Mouse (Mus musculus): Measurements from ENCODE around the gene Atxn7. TPM values are rescaled to one million over a fixed set of nuclear protein-coding genes. Genes with fewer than 3 reads are reported as not detected.
"Not testable (repeated sequence)": the region's sequence is repeated elsewhere in the genome, so short reads cannot be mapped to it uniquely, and the experiment has no call there.

The Atxn7 gene
- polyA plus RNA-seq, 1 experiment from 2014 or later, result 2.9 TPM

DNA sequence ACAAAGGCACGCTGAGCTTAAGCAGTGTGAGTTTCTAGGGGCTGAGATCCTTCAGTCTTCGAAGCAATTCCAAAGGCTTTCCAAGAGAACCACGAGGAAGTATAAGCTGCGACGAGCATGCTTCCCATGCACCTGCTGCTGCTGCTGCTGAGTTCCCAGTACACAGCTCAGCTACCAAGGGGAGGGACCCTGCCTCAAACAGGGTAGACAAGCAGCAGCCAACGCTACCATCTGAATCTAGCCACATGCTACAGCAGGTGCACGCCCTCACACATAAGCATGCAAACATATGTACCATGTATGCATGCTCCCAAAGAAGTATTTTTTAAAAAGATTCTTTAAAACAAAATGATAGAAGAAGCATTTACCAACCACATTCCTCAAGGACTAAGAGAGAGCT is 12.9 kb upstream of the Atxn7 start:
- WGBS, result 89% methylated on average over 7 of the region's 7 CpGs
- peaks cover 26% of the 10 kb centered on the region for H3K36me3 ChIP-seq (ENCODE audit: control insufficient read depth, insufficient read depth, low read length)
- H3K4me2 ChIP-seq (ENCODE audit: low read length), result no peak overlapping the region
- no peaks in the 10 kb centered on the region for H3K27me3 ChIP-seq (ENCODE audit: control insufficient read depth, insufficient read depth, low read depth, low read length)
- H3K27ac ChIP-seq (ENCODE audit: low read length), result no peak overlapping the region
- H3K9ac ChIP-seq (ENCODE audit: low read depth, low read length), result no peak overlapping the region
- ATAC-seq, result no peak
- no peaks in the 10 kb centered on the region for H3K4me1 ChIP-seq (ENCODE audit: control insufficient read depth, insufficient read depth, low read length)
- H3K4me3 ChIP-seq (ENCODE audit: low read depth, low read length), result no peak overlapping the region
- H3K9me3 ChIP-seq (replicated peaks; ENCODE audit: control insufficient read depth, low read length, poor library complexity, severe bottlenecking), result no peaks in the 10 kb centered on the region

DNA sequence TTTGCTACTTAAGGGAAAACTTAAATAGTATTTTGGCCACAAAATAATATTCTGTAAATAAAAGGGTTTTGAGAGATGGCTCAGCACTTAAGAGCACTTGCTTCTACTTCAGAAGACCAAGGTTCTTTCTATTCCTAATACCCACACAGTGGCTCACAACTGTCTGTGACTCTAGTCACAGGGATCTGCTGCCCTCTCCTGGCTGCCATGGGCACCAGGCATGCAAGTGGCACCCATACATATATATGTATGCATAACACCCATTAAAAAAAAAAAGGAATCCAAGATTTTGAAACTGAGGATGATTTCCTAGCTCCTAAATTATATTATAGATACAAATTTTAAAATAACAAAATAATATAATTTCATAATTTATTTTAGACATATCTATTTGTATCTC is 10.8 kb upstream of the Atxn7 start:
- no peaks in the 10 kb centered on the region for H3K9me3 ChIP-seq (replicated peaks; ENCODE audit: control insufficient read depth, low read length, poor library complexity, severe bottlenecking)
- ATAC-seq, result peak; percentile 75; the same call in 1 of the 2 replicates
- H3K4me1 ChIP-seq (ENCODE audit: control insufficient read depth, insufficient read depth, low read length), result no peaks in the 10 kb centered on the region
- H3K4me2 ChIP-seq (ENCODE audit: low read length), result no peak overlapping the region
- no peak overlapping the region for H3K4me3 ChIP-seq (ENCODE audit: low read depth, low read length)
- H3K27me3 ChIP-seq (ENCODE audit: control insufficient read depth, insufficient read depth, low read depth, low read length), result no peaks in the 10 kb centered on the region
- H3K27ac ChIP-seq (ENCODE audit: low read length), result no peak overlapping the region
- H3K36me3 ChIP-seq (ENCODE audit: control insufficient read depth, insufficient read depth, low read length), result peaks cover 26% of the 10 kb centered on the region
- no peak overlapping the region for H3K9ac ChIP-seq (ENCODE audit: low read depth, low read length)

DNA sequence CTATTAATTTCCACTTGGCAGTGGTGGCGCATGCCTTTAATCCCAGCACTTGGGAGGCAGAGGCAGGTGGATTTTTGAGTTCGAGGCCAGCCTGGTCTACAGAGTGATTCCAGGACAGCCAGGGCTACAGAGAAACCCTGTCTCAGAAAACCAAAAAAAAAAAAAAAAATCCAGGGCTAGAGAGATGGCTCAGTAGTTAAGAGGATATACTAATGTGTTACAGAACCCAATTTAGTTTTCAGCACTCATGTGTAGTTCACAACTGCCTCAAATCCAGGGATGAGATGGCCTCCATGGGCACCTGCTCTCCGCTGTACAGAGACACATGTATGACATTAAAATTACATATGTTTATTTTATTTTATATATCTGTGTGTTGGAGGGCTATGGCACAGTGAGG is 9.1 kb upstream of the Atxn7 start:
- H3K9ac ChIP-seq (ENCODE audit: low read depth, low read length); H3K4me3 ChIP-seq (ENCODE audit: low read depth, low read length); H3K27ac ChIP-seq (ENCODE audit: low read length); H3K4me1 ChIP-seq (ENCODE audit: control insufficient read depth, insufficient read depth, low read length); H3K9me3 ChIP-seq (replicated peaks; ENCODE audit: control insufficient read depth, low read length, poor library complexity, severe bottlenecking); H3K27me3 ChIP-seq (ENCODE audit: control insufficient read depth, insufficient read depth, low read depth, low read length); ATAC-seq; H3K4me2 ChIP-seq (ENCODE audit: low read length): not testable (repeated sequence)
- WGBS, result 97% methylated on average over 3 of the region's 3 CpGs
- peaks cover 26% of the 10 kb centered on the region for H3K36me3 ChIP-seq (ENCODE audit: control insufficient read depth, insufficient read depth, low read length)

DNA sequence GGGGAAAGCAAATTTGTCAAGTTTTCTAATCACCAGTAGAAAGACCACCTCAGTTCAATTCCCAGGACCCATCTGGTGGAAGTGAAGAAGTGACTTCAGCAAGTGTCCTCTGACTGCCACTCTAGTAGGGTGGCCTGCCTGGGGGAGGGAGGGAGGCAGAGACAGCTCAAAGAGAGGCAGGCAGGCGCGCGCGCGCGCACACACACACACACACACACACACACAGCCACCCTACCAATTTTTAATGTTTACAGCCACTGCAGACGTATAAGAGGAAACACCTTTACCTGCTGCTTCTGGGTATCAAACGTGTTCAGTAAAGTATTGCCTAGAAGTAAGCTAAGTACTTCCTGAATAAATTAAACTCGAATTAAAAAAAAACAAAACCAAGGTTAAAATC is 1.2 kb upstream of the Atxn7 start:
- H3K4me3 ChIP-seq (ENCODE audit: low read depth, low read length), result peak overlapping the region; percentile 98
- H3K4me1 ChIP-seq (ENCODE audit: control insufficient read depth, insufficient read depth, low read length), result peaks cover 20% of the 10 kb centered on the region
- H3K9ac ChIP-seq (ENCODE audit: low read depth, low read length), result peak overlapping the region; percentile 98
- H3K9me3 ChIP-seq (replicated peaks; ENCODE audit: control insufficient read depth, low read length, poor library complexity, severe bottlenecking), result no peaks in the 10 kb centered on the region
- H3K27me3 ChIP-seq (ENCODE audit: control insufficient read depth, insufficient read depth, low read depth, low read length), result no peaks in the 10 kb centered on the region
- peak overlapping the region; percentile 74 for H3K4me2 ChIP-seq (ENCODE audit: low read length)
- peak; percentile 51; the same call in 1 of the 2 replicates for ATAC-seq
- peak overlapping the region; percentile 88 for H3K27ac ChIP-seq (ENCODE audit: low read length)
- WGBS, result 1% methylated on average over 9 of the region's 9 CpGs
- H3K36me3 ChIP-seq (ENCODE audit: control insufficient read depth, insufficient read depth, low read length), result no peaks in the 10 kb centered on the region

DNA sequence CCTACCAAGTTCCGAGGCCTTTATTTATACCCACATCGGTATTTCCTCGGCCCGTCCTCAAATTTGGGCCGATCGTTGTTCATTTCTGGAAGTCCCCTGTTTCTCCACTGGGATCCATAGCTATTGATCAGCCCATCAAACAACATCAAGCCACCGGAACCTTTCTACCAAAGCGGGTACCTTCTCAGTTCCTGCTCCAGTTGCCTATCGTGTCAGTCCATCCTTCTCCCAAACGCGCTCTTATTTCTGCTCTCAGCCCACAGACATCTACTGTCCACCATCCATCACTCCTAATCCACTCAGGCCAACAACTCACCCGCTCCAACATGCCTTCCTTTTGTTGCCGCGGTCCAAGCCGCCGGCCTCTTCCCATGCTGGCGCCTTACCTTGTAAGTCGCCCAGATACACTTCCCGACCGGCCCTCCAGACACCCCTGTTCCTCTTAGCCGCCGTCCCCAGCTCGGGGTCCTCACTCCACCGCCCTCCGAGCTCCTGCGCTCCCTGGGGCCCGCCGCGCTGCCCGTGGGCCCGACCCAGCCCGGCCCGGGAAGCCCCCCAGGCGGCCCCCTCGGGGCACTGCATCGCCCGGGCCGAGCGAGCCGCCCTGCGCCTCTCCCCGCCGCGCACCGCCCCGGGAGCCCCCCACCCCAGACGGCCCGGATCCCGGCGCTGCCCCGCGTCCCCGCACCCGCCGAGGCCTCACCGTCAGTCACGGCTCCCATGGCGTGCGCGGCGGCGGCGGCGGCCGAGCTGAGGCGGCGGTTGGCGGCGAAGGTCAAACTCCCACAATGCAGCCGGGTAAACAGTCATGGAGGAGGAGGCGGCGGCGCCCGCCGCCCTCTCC is 536 bp upstream of the Atxn7 start:
- H3K9ac ChIP-seq (ENCODE audit: low read depth, low read length), result peak overlapping the region; percentile 98
- H3K27ac ChIP-seq (ENCODE audit: low read length), result peak overlapping the region; percentile 88
- under 1% methylated on average over 49 of the region's 75 CpGs for WGBS
- H3K36me3 ChIP-seq (ENCODE audit: control insufficient read depth, insufficient read depth, low read length), result no peaks in the 10 kb centered on the region
- H3K4me3 ChIP-seq (ENCODE audit: low read depth, low read length), result peak overlapping the region; percentile 98
- peak overlapping the region; percentile 74 for H3K4me2 ChIP-seq (ENCODE audit: low read length)
- H3K4me1 ChIP-seq (ENCODE audit: control insufficient read depth, insufficient read depth, low read length), result peaks cover 20% of the 10 kb centered on the region
- no peaks in the 10 kb centered on the region for H3K9me3 ChIP-seq (replicated peaks; ENCODE audit: control insufficient read depth, low read length, poor library complexity, severe bottlenecking)
- no peaks in the 10 kb centered on the region for H3K27me3 ChIP-seq (ENCODE audit: control insufficient read depth, insufficient read depth, low read depth, low read length)
- peak; percentile 92 for ATAC-seq

DNA sequence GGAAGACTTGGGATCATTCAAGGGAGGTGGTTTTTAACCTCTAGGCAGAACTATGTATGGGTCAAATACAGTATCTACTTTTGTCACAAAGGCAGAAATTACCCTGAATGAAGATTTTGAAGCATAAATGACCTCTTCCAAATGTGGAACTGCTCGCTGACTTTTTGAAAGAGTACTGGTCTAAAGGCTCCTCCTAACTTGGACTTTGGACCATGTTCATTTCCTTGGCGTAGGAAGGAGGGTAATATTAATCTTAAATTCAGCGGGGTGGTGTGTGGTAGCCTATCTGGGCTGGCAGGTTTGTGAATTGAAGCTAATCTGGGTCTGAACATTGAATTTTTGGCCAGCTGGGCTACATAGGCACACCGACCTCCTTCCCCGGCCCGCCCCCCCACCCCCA is 1.2 kb downstream of the Atxn7 start:
- no peak overlapping the region for H3K9ac ChIP-seq (ENCODE audit: low read depth, low read length)
- no peak for ATAC-seq
- no peaks in the 10 kb centered on the region for H3K9me3 ChIP-seq (replicated peaks; ENCODE audit: control insufficient read depth, low read length, poor library complexity, severe bottlenecking)
- H3K4me1 ChIP-seq (ENCODE audit: control insufficient read depth, insufficient read depth, low read length), result peaks cover 20% of the 10 kb centered on the region
- H3K27ac ChIP-seq (ENCODE audit: low read length), result no peak overlapping the region
- H3K27me3 ChIP-seq (ENCODE audit: control insufficient read depth, insufficient read depth, low read depth, low read length), result no peaks in the 10 kb centered on the region
- 90% methylated on average over 6 of the region's 6 CpGs for WGBS
- H3K4me2 ChIP-seq (ENCODE audit: low read length), result no peak overlapping the region
- H3K4me3 ChIP-seq (ENCODE audit: low read depth, low read length), result no peak overlapping the region
- no peaks in the 10 kb centered on the region for H3K36me3 ChIP-seq (ENCODE audit: control insufficient read depth, insufficient read depth, low read length)

DNA sequence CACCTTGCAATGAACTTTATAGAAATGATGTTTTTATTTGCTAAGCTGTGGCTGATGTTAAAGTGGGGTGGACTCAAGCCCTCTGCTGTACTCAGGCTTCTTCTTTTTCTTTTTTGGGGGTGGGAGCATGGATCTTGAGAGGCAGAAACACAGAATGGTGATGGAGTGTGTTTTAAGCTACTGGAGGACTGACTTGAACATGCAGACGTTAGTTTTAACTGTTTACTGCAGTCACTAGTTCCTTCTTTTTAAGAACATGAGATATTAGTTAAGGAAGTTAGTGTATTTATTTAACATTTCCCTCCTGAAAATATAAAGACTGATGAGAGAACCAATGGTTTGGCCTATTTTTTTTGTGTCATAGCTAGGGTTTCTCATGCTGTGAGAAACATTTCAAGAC is 2.3 kb downstream of the Atxn7 start:
- Histone ChIP-seq H3K27ac (ENCODE audit: low read length) (no peak overlapping the region), H3K9ac (ENCODE audit: low read depth, low read length) (no peak overlapping the region), H3K4me1 (ENCODE audit: control insufficient read depth, insufficient read depth, low read length) (peaks cover 20% of the 10 kb centered on the region), H3K36me3 (ENCODE audit: control insufficient read depth, insufficient read depth, low read length) (no peaks in the 10 kb centered on the region), H3K4me3 (ENCODE audit: low read depth, low read length) (no peak overlapping the region), H3K27me3 (ENCODE audit: control insufficient read depth, insufficient read depth, low read depth, low read length) (no peaks in the 10 kb centered on the region), H3K4me2 (ENCODE audit: low read length) (no peak overlapping the region), H3K9me3 (replicated peaks; ENCODE audit: control insufficient read depth, low read length, poor library complexity, severe bottlenecking) (no peaks in the 10 kb centered on the region)
- WGBS, result 84% methylated on average over 1 of the region's 1 CpGs
- ATAC-seq, result no peak

DNA sequence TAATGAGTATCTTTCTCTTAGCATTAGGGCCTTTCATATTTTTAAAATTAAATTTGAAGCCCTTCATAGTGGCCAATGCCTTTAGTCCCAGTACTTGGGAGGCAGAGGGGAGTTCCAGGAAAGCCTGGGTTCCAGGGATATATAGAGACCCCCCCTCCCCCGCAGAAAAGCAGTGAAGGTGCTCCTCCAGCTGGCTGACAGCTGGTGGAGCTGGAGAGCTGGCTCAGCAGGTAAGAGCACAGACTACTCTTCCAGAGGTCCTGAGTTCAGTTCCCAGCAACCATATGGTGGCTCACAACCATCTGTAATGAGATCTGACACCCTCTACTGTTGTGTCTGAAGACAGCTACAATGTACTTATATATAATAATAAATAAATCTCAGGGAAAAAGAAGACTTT is 6.4 kb downstream of the Atxn7 start:
- H3K9me3 ChIP-seq (replicated peaks; ENCODE audit: control insufficient read depth, low read length, poor library complexity, severe bottlenecking), result no peaks in the 10 kb centered on the region
- H3K36me3 ChIP-seq (ENCODE audit: control insufficient read depth, insufficient read depth, low read length), result no peaks in the 10 kb centered on the region
- no peak overlapping the region for H3K27ac ChIP-seq (ENCODE audit: low read length)
- H3K4me2 ChIP-seq (ENCODE audit: low read length), result no peak overlapping the region
- no peak overlapping the region for H3K4me3 ChIP-seq (ENCODE audit: low read depth, low read length)
- 0 out of 2 replicates have a peak, but pooled peaks cover 2% of the 10 kb centered on the region for H3K4me1 ChIP-seq (ENCODE audit: control insufficient read depth, insufficient read depth, low read length)
- no peak for ATAC-seq
- 38% methylated on average over 1 of the region's 1 CpGs for WGBS
- H3K27me3 ChIP-seq (ENCODE audit: control insufficient read depth, insufficient read depth, low read depth, low read length), result no peaks in the 10 kb centered on the region
- no peak overlapping the region for H3K9ac ChIP-seq (ENCODE audit: low read depth, low read length)

DNA sequence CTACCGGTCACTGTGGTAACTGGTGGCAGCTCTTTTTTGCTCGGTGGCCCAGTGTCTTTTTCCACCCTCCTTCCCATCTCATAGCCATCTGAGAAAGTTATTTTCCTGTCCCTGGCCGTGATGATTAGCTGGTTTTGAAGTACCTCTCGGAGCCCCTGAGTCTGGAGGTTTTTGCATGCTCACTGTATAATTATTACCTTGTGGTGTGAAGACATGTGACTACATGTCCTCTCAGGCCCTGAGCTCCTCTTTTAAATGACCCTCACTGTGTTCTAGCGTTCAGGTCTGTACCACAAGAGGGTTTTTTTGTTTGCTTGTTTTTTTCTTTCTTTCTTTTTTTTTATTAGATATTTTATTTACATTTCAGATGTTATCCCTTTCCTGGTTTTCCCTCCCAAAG is 7.2 kb downstream of the Atxn7 start:
- H3K36me3 ChIP-seq (ENCODE audit: control insufficient read depth, insufficient read depth, low read length), result no peaks in the 10 kb centered on the region
- H3K27me3 ChIP-seq (ENCODE audit: control insufficient read depth, insufficient read depth, low read depth, low read length), result no peaks in the 10 kb centered on the region
- no peak overlapping the region for H3K4me2 ChIP-seq (ENCODE audit: low read length)
- 0 out of 2 replicates have a peak, but pooled peaks cover 2% of the 10 kb centered on the region for H3K4me1 ChIP-seq (ENCODE audit: control insufficient read depth, insufficient read depth, low read length)
- no peak overlapping the region for H3K27ac ChIP-seq (ENCODE audit: low read length)
- ATAC-seq, result no peak
- WGBS, result 91% methylated on average over 5 of the region's 5 CpGs
- H3K9me3 ChIP-seq (replicated peaks; ENCODE audit: control insufficient read depth, low read length, poor library complexity, severe bottlenecking), result no peaks in the 10 kb centered on the region
- H3K4me3 ChIP-seq (ENCODE audit: low read depth, low read length), result no peak overlapping the region
- no peak overlapping the region for H3K9ac ChIP-seq (ENCODE audit: low read depth, low read length)
